Mouse (Mus musculus): Measurements from ENCODE around the gene Xylt1. TPM values are rescaled to one million over a fixed set of nuclear protein-coding genes. Genes with fewer than 3 reads are reported as not detected.

Gene Xylt1
- polyA plus RNA-seq, 1 experiment, result 16.4 TPM

DNA sequence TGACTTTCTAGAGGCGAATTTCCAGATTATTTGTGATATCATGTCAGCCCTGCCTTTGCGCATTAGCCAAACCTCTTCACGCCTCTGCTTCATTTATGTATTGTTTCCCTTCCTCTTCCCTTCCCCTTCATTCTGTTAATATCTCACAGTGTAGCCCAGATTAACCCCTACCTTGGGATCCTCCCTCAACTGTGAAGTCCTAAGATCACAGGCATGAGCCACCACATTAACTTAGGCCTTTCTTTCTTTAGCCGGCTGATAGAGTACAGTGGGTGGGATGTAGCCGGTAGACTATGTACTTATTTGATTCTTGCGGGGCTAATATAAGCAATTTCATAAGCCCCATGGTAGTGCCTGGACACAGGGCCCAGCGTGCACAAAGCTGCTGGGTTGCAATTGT lies 62.4 kb downstream of the Xylt1 start:
- H3K4me1 ChIP-seq (ENCODE audit: control insufficient read depth, insufficient read depth, low read length), result peaks cover 1% of the 10 kb centered on the region; the same call in 1 of the 2 replicates
- H3K4me3 ChIP-seq (replicated peaks; ENCODE audit: control insufficient read depth, low read depth, low read length), result no peak overlapping the region
- WGBS, result 86% methylated on average over 7 of the region's 7 CpGs
- TF ChIP-seq POLR2A (IDR thresholded peaks at IDR 0.05; ENCODE audit: borderline replicate concordance, control insufficient read depth, low read depth, low read length), result no peak
- TF ChIP-seq CTCF (IDR thresholded peaks at IDR 0.05; ENCODE audit: control insufficient read depth, insufficient read depth, low read length), result no peak
- no peak overlapping the region for H3K27ac ChIP-seq (ENCODE audit: control insufficient read depth, insufficient read depth, low read depth, low read length, poor library complexity)

GRCm38 (mm10) chr7:117445471-117445870 lies 64.7 kb downstream of the Xylt1 start:
- 51% methylated on average over 3 of the region's 3 CpGs for WGBS
- no peak overlapping the region for H3K27ac ChIP-seq (ENCODE audit: control insufficient read depth, insufficient read depth, low read depth, low read length, poor library complexity)
- TF ChIP-seq POLR2A (IDR thresholded peaks at IDR 0.05; ENCODE audit: borderline replicate concordance, control insufficient read depth, low read depth, low read length), result no peak
- no peak for TF ChIP-seq CTCF (IDR thresholded peaks at IDR 0.05; ENCODE audit: control insufficient read depth, insufficient read depth, low read length)

GRCm38 (mm10) chr7:117449605-117450004 lies 68.8 kb downstream of the Xylt1 start:
- Histone ChIP-seq H3K27ac (ENCODE audit: control insufficient read depth, insufficient read depth, low read depth, low read length, poor library complexity) (peak overlapping the region; percentile 70), H3K4me1 (ENCODE audit: control insufficient read depth, insufficient read depth, low read length) (peaks cover 5% of the 10 kb centered on the region; the same call in 1 of the 2 replicates), H3K4me3 (replicated peaks; ENCODE audit: control insufficient read depth, low read depth, low read length) (no peak overlapping the region)
- 75% methylated on average over 5 of the region's 5 CpGs for WGBS
- no peak for TF ChIP-seq POLR2A (IDR thresholded peaks at IDR 0.05; ENCODE audit: borderline replicate concordance, control insufficient read depth, low read depth, low read length)
- no peak for TF ChIP-seq CTCF (IDR thresholded peaks at IDR 0.05; ENCODE audit: control insufficient read depth, insufficient read depth, low read length)

More at GRCm38 (mm10) chr7:117445471-117445870, 64.7 kb downstream of the Xylt1 start:
- Histone ChIP-seq H3K4me3 (replicated peaks; ENCODE audit: control insufficient read depth, low read depth, low read length) (no peak overlapping the region), H3K4me1 (ENCODE audit: control insufficient read depth, insufficient read depth, low read length) (peaks cover 4% of the 10 kb centered on the region; the same call in 1 of the 2 replicates)

DNA sequence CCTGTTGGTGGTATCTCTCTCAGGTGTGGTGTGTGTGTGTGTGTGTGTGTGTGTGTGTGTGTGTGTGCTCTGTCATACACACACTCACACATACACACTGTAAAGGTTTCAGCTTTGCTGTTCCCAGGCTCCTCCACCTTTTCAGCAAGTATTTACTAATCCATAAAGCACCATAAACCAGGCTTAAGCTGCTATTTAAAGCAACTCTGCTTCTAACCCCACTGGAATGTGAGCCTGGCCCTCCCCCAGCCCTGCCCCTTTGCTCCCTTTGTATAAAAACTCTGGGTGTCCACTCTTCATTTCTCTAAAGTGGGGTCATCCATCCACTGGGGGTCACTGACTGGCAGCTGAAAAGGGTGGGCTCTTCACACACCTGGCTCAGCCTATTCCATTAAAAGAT lies 70.4 kb downstream of the Xylt1 start:
- Histone ChIP-seq H3K27ac (ENCODE audit: control insufficient read depth, insufficient read depth, low read depth, low read length, poor library complexity) (no peak overlapping the region), H3K4me1 (ENCODE audit: control insufficient read depth, insufficient read depth, low read length) (peaks cover 7% of the 10 kb centered on the region; the same call in 1 of the 2 replicates), H3K4me3 (replicated peaks; ENCODE audit: control insufficient read depth, low read depth, low read length) (no peak overlapping the region)
- no peak for TF ChIP-seq CTCF (IDR thresholded peaks at IDR 0.05; ENCODE audit: control insufficient read depth, insufficient read depth, low read length)
- TF ChIP-seq POLR2A (IDR thresholded peaks at IDR 0.05; ENCODE audit: borderline replicate concordance, control insufficient read depth, low read depth, low read length), result no peak

- Histone ChIP-seq H3K27ac (ENCODE audit: control insufficient read depth, insufficient read depth, low read depth, low read length, poor library complexity) (no peak overlapping the region), H3K4me1 (ENCODE audit: control insufficient read depth, insufficient read depth, low read length) (peaks cover 6% of the 10 kb centered on the region; the same call in 1 of the 2 replicates), H3K4me3 (replicated peaks; ENCODE audit: control insufficient read depth, low read depth, low read length) (no peak overlapping the region)
- 55% methylated on average over 2 of the region's 2 CpGs for WGBS
- TF ChIP-seq POLR2A (IDR thresholded peaks at IDR 0.05; ENCODE audit: borderline replicate concordance, control insufficient read depth, low read depth, low read length) (no peak), CTCF (IDR thresholded peaks at IDR 0.05; ENCODE audit: control insufficient read depth, insufficient read depth, low read length) (no peak)
These were observed 71.5 kb downstream of the Xylt1 start for GRCm38 (mm10) chr7:117452269-117452668.

- TF ChIP-seq CTCF (IDR thresholded peaks at IDR 0.05; ENCODE audit: control insufficient read depth, insufficient read depth, low read length) (no peak), POLR2A (IDR thresholded peaks at IDR 0.05; ENCODE audit: borderline replicate concordance, control insufficient read depth, low read depth, low read length) (no peak)
- 67% methylated on average over 11 of the region's 11 CpGs for WGBS
- Histone ChIP-seq H3K4me3 (replicated peaks; ENCODE audit: control insufficient read depth, low read depth, low read length) (no peak overlapping the region), H3K4me1 (ENCODE audit: control insufficient read depth, insufficient read depth, low read length) (peaks cover 3% of the 10 kb centered on the region; the same call in 1 of the 2 replicates), H3K27ac (ENCODE audit: control insufficient read depth, insufficient read depth, low read depth, low read length, poor library complexity) (no peak overlapping the region)
These were observed 74.2 kb downstream of the Xylt1 start for GRCm38 (mm10) chr7:117454789-117455548.

GRCm38 (mm10) chr7:117462196-117462935 lies 81.6 kb downstream of the Xylt1 start:
- 14% methylated on average over 7 of the region's 7 CpGs for WGBS
- Histone ChIP-seq H3K4me3 (replicated peaks; ENCODE audit: control insufficient read depth, low read depth, low read length) (no peak overlapping the region), H3K27ac (ENCODE audit: control insufficient read depth, insufficient read depth, low read depth, low read length, poor library complexity) (no peak overlapping the region), H3K4me1 (ENCODE audit: control insufficient read depth, insufficient read depth, low read length) (peaks cover 5% of the 10 kb centered on the region)
- TF ChIP-seq POLR2A (IDR thresholded peaks at IDR 0.05; ENCODE audit: borderline replicate concordance, control insufficient read depth, low read depth, low read length), result no peak
- TF ChIP-seq CTCF (IDR thresholded peaks at IDR 0.05; ENCODE audit: control insufficient read depth, insufficient read depth, low read length), result no peak

- WGBS, result 77% methylated on average over 4 of the region's 4 CpGs
- Histone ChIP-seq H3K4me3 (replicated peaks; ENCODE audit: control insufficient read depth, low read depth, low read length) (no peak overlapping the region), H3K4me1 (ENCODE audit: control insufficient read depth, insufficient read depth, low read length) (peaks cover 6% of the 10 kb centered on the region), H3K27ac (ENCODE audit: control insufficient read depth, insufficient read depth, low read depth, low read length, poor library complexity) (no peak overlapping the region)
- TF ChIP-seq CTCF (IDR thresholded peaks at IDR 0.05; ENCODE audit: control insufficient read depth, insufficient read depth, low read length), result no peak
- TF ChIP-seq POLR2A (IDR thresholded peaks at IDR 0.05; ENCODE audit: borderline replicate concordance, control insufficient read depth, low read depth, low read length), result no peak
These were observed 84.2 kb downstream of the Xylt1 start for GRCm38 (mm10) chr7:117464956-117465355.
